Mouse (Mus musculus): ENCODE data around the gene Gm49369. TPM values are rescaled to one million over a fixed set of nuclear protein-coding genes. Genes with fewer than 3 reads are reported as not detected.

Gene Gm49369
- polyA plus RNA-seq, 1 experiment: not detected

- TF ChIP-seq POLR2A (IDR thresholded peaks at IDR 0.05; ENCODE audit: control insufficient read depth, low read depth, low read length) (no peak), CTCF (IDR thresholded peaks at IDR 0.05; ENCODE audit: control insufficient read depth, insufficient read depth, insufficient replicate concordance, low read depth, low read length) (no peak)
- Histone ChIP-seq H3K27ac (ENCODE audit: control insufficient read depth, insufficient read depth, low read depth, low read length) (no peak overlapping the region), H3K36me3 (ENCODE audit: control insufficient read depth, insufficient read depth, low read length) (no peaks in the 10 kb centered on the region), H3K27me3 (ENCODE audit: control insufficient read depth, insufficient read depth, low read length) (no peaks in the 10 kb centered on the region), H3K4me3 (ENCODE audit: control insufficient read depth, low read depth, low read length) (no peak overlapping the region), H3K4me1 (ENCODE audit: control insufficient read depth, insufficient read depth, low read length) (no peaks in the 10 kb centered on the region)
These were observed 23.3 kb downstream of the Gm49369 start for GRCm38 (mm10) chr7:142359129-142359528.

- Histone ChIP-seq H3K27ac (ENCODE audit: control insufficient read depth, insufficient read depth, low read depth, low read length) (no peak overlapping the region), H3K27me3 (ENCODE audit: control insufficient read depth, insufficient read depth, low read length) (no peaks in the 10 kb centered on the region), H3K4me1 (ENCODE audit: control insufficient read depth, insufficient read depth, low read length) (no peaks in the 10 kb centered on the region), H3K36me3 (ENCODE audit: control insufficient read depth, insufficient read depth, low read length) (no peaks in the 10 kb centered on the region), H3K4me3 (ENCODE audit: control insufficient read depth, low read depth, low read length) (no peak overlapping the region)
- no peak for TF ChIP-seq CTCF (IDR thresholded peaks at IDR 0.05; ENCODE audit: control insufficient read depth, insufficient read depth, insufficient replicate concordance, low read depth, low read length)
- TF ChIP-seq POLR2A (IDR thresholded peaks at IDR 0.05; ENCODE audit: control insufficient read depth, low read depth, low read length): no peak
These were observed 24.9 kb downstream of the Gm49369 start for GRCm38 (mm10) chr7:142357566-142357965.

- Histone ChIP-seq H3K4me1 (ENCODE audit: control insufficient read depth, insufficient read depth, low read length) (no peaks in the 10 kb centered on the region), H3K36me3 (ENCODE audit: control insufficient read depth, insufficient read depth, low read length) (no peaks in the 10 kb centered on the region), H3K4me3 (ENCODE audit: control insufficient read depth, low read depth, low read length) (no peak overlapping the region), H3K27me3 (ENCODE audit: control insufficient read depth, insufficient read depth, low read length) (no peaks in the 10 kb centered on the region), H3K27ac (ENCODE audit: control insufficient read depth, insufficient read depth, low read depth, low read length) (no peak overlapping the region)
- no peak for TF ChIP-seq POLR2A (IDR thresholded peaks at IDR 0.05; ENCODE audit: control insufficient read depth, low read depth, low read length)
- TF ChIP-seq CTCF (IDR thresholded peaks at IDR 0.05; ENCODE audit: control insufficient read depth, insufficient read depth, insufficient replicate concordance, low read depth, low read length): no peak
These were observed 27.7 kb downstream of the Gm49369 start for GRCm38 (mm10) chr7:142354661-142355233.

GRCm38 (mm10) chr7:142353854-142354253 lies 28.6 kb downstream of the Gm49369 start:
- no peak overlapping the region for H3K4me3 ChIP-seq (ENCODE audit: control insufficient read depth, low read depth, low read length)
- no peak for TF ChIP-seq CTCF (IDR thresholded peaks at IDR 0.05; ENCODE audit: control insufficient read depth, insufficient read depth, insufficient replicate concordance, low read depth, low read length)
- TF ChIP-seq POLR2A (IDR thresholded peaks at IDR 0.05; ENCODE audit: control insufficient read depth, low read depth, low read length): no peak
- H3K36me3 ChIP-seq (ENCODE audit: control insufficient read depth, insufficient read depth, low read length): no peaks in the 10 kb centered on the region
- no peaks in the 10 kb centered on the region for H3K4me1 ChIP-seq (ENCODE audit: control insufficient read depth, insufficient read depth, low read length)
- no peaks in the 10 kb centered on the region for H3K27me3 ChIP-seq (ENCODE audit: control insufficient read depth, insufficient read depth, low read length)
- H3K27ac ChIP-seq (ENCODE audit: control insufficient read depth, insufficient read depth, low read depth, low read length): no peak overlapping the region

- Histone ChIP-seq H3K27ac (ENCODE audit: control insufficient read depth, insufficient read depth, low read depth, low read length) (no peak overlapping the region), H3K4me3 (ENCODE audit: control insufficient read depth, low read depth, low read length) (no peak overlapping the region), H3K36me3 (ENCODE audit: control insufficient read depth, insufficient read depth, low read length) (no peaks in the 10 kb centered on the region), H3K4me1 (ENCODE audit: control insufficient read depth, insufficient read depth, low read length) (no peaks in the 10 kb centered on the region; the same call in 1 of the 2 replicates), H3K27me3 (ENCODE audit: control insufficient read depth, insufficient read depth, low read length) (no peaks in the 10 kb centered on the region)
- TF ChIP-seq POLR2A (IDR thresholded peaks at IDR 0.05; ENCODE audit: control insufficient read depth, low read depth, low read length) (no peak), CTCF (IDR thresholded peaks at IDR 0.05; ENCODE audit: control insufficient read depth, insufficient read depth, insufficient replicate concordance, low read depth, low read length) (no peak)
These were observed 30.9 kb downstream of the Gm49369 start for GRCm38 (mm10) chr7:142351569-142351968.

GRCm38 (mm10) chr7:142349308-142349961 lies 33.0 kb downstream of the Gm49369 start:
- no peak overlapping the region for H3K27ac ChIP-seq (ENCODE audit: control insufficient read depth, insufficient read depth, low read depth, low read length)
- no peak overlapping the region for H3K4me3 ChIP-seq (ENCODE audit: control insufficient read depth, low read depth, low read length)
- TF ChIP-seq CTCF (IDR thresholded peaks at IDR 0.05; ENCODE audit: control insufficient read depth, insufficient read depth, insufficient replicate concordance, low read depth, low read length) (no peak), POLR2A (IDR thresholded peaks at IDR 0.05; ENCODE audit: control insufficient read depth, low read depth, low read length) (no peak)
- H3K27me3 ChIP-seq (ENCODE audit: control insufficient read depth, insufficient read depth, low read length): no peaks in the 10 kb centered on the region
- H3K4me1 ChIP-seq (ENCODE audit: control insufficient read depth, insufficient read depth, low read length): no peaks in the 10 kb centered on the region; the same call in 1 of the 2 replicates
- no peaks in the 10 kb centered on the region for H3K36me3 ChIP-seq (ENCODE audit: control insufficient read depth, insufficient read depth, low read length)

- Histone ChIP-seq H3K27ac (ENCODE audit: control insufficient read depth, insufficient read depth, low read depth, low read length) (no peak overlapping the region), H3K4me1 (ENCODE audit: control insufficient read depth, insufficient read depth, low read length) (no peaks in the 10 kb centered on the region; the same call in 1 of the 2 replicates), H3K4me3 (ENCODE audit: control insufficient read depth, low read depth, low read length) (no peak overlapping the region), H3K36me3 (ENCODE audit: control insufficient read depth, insufficient read depth, low read length) (no peaks in the 10 kb centered on the region), H3K27me3 (ENCODE audit: control insufficient read depth, insufficient read depth, low read length) (no peaks in the 10 kb centered on the region)
- no peak for TF ChIP-seq POLR2A (IDR thresholded peaks at IDR 0.05; ENCODE audit: control insufficient read depth, low read depth, low read length)
- TF ChIP-seq CTCF (IDR thresholded peaks at IDR 0.05; ENCODE audit: control insufficient read depth, insufficient read depth, insufficient replicate concordance, low read depth, low read length): no peak
These were observed 34.9 kb downstream of the Gm49369 start for GRCm38 (mm10) chr7:142347542-142347941.

Measured in testis, adult 2 months (tissue).